Mouse (Mus musculus) kidney, embryonic 16.5 days (tissue): ENCODE measurements at regions not wholly inside any gene's neighbourhood (a gene's known extent, or its start where the extent isn't known, plus 50 kb on each side); places are given as distances from the start of the nearest gene placed in this dataset.
"Not testable (repeated sequence)": the region's sequence is repeated elsewhere in the genome, so short reads cannot be mapped to it uniquely, and the experiment has no call there.

ENCODE experiments used
- ATAC-seq: fragments of 200-750 bp; cut with Nextera tagmentation; 2 replicates; pipeline ENCODE4 v1.8.0; 2017; ENCODE audit warnings: moderate TSS enrichment; ENCODE audit not compliant: low FRiP score, low TSS enrichment
- H3K27ac ChIP-seq: fragments of 300-500 bp; sonication (generic); 2 replicates; pipeline ENCODE4 v1.5.1; 2014; ENCODE audit warnings: low read length
- H3K27me3 ChIP-seq: fragments of 300-500 bp; sonication (generic); 2 replicates; pipeline ENCODE4 v1.6.1; 2014; ENCODE audit warnings: low read length, control low read depth, mixed read lengths; ENCODE audit not compliant: insufficient read depth
- H3K36me3 ChIP-seq: fragments of 300-500 bp; sonication (generic); 2 replicates; pipeline ENCODE4 v1.6.1; 2014; ENCODE audit warnings: low read length, control low read depth, mixed read lengths; ENCODE audit not compliant: insufficient read depth
- H3K4me1 ChIP-seq: fragments of 300-500 bp; sonication (generic); 2 replicates; pipeline ENCODE4 v1.6.1; 2014; ENCODE audit warnings: low read length, control low read depth, mixed read lengths; ENCODE audit not compliant: insufficient read depth
- H3K4me2 ChIP-seq: fragments of 300-500 bp; sonication (generic); replicated peaks from 2 replicates; pipeline ENCODE4 v1.6.1; 2014; ENCODE audit warnings: low read depth, low read length
- H3K4me3 ChIP-seq: fragments of 300-500 bp; sonication (generic); 2 replicates; pipeline ENCODE4 v1.5.1; 2014; ENCODE audit warnings: mild to moderate bottlenecking, low read length
- H3K9ac ChIP-seq: fragments of 300-500 bp; sonication (generic); replicated peaks from 2 replicates; pipeline ENCODE4 v1.6.1; 2014; ENCODE audit warnings: low read length
- H3K9me3 ChIP-seq: fragments of 300-500 bp; sonication (generic); 2 replicates; pipeline ENCODE4 v1.6.1; 2016; ENCODE audit warnings: low read length, control low read depth
- WGBS: fragments of 180-500 bp; shearing (Covaris S2); extraction: QIAGEN DNeasy Blood & Tissue Kit; methylation state at CpG from one replicate; pipeline ENCODE4 v1.1.7; 2014; 5-methylcytosine and 5-hydroxymethylcytosine counted together

GRCm38 (mm10) chr6:14540333-14540732 is 214.7 kb downstream of the Ppp1r3a start:
- Histone ChIP-seq H3K9me3 (no peaks in the 10 kb centered on the region), H3K4me2 (no peak overlapping the region), H3K27ac (no peak overlapping the region), H3K9ac (no peak overlapping the region), H3K36me3 (no peaks in the 10 kb centered on the region), H3K27me3 (no peaks in the 10 kb centered on the region), H3K4me3 (no peak overlapping the region), H3K4me1 (no peaks in the 10 kb centered on the region)
- 85% methylated on average over 5 of the region's 5 CpGs for WGBS
- no peak for ATAC-seq

- H3K4me2 ChIP-seq: no peak overlapping the region
- no peaks in the 10 kb centered on the region for H3K9me3 ChIP-seq
- WGBS: 37% methylated on average over 2 of the region's 2 CpGs
- H3K27ac ChIP-seq: no peak overlapping the region
- no peaks in the 10 kb centered on the region for H3K36me3 ChIP-seq
- no peak overlapping the region for H3K4me3 ChIP-seq
- no peaks in the 10 kb centered on the region for H3K27me3 ChIP-seq
- no peak for ATAC-seq
- no peak overlapping the region for H3K9ac ChIP-seq
- no peaks in the 10 kb centered on the region for H3K4me1 ChIP-seq
Observed at GRCm38 (mm10) chr6:14529096-14529495, 226.0 kb downstream of the Ppp1r3a start.

GRCm38 (mm10) chr6:14528564-14528963 is 226.5 kb downstream of the Ppp1r3a start:
- 32% methylated on average over 7 of the region's 7 CpGs for WGBS

GRCm38 (mm10) chr6:14522742-14523141 is 232.3 kb downstream of the Ppp1r3a start:
- no peaks in the 10 kb centered on the region for H3K27me3 ChIP-seq
- ATAC-seq: no peak
- no peak overlapping the region for H3K4me2 ChIP-seq
- H3K36me3 ChIP-seq: no peaks in the 10 kb centered on the region
- H3K4me1 ChIP-seq: no peaks in the 10 kb centered on the region
- H3K4me3 ChIP-seq: no peak overlapping the region
- no peak overlapping the region for H3K27ac ChIP-seq
- 17% methylated on average over 2 of the region's 2 CpGs for WGBS
- H3K9me3 ChIP-seq: no peaks in the 10 kb centered on the region
- no peak overlapping the region for H3K9ac ChIP-seq

More at GRCm38 (mm10) chr6:14528564-14528963, 226.5 kb downstream of the Ppp1r3a start:
- Histone ChIP-seq H3K9ac (no peak overlapping the region), H3K4me1 (no peaks in the 10 kb centered on the region), H3K36me3 (no peaks in the 10 kb centered on the region), H3K4me3 (no peak overlapping the region), H3K27ac (no peak overlapping the region), H3K27me3 (no peaks in the 10 kb centered on the region), H3K9me3 (no peaks in the 10 kb centered on the region), H3K4me2 (no peak overlapping the region)
- no peak for ATAC-seq

- no peak for ATAC-seq
- no peaks in the 10 kb centered on the region for H3K27me3 ChIP-seq
- no peak overlapping the region for H3K9ac ChIP-seq
- H3K36me3 ChIP-seq: no peaks in the 10 kb centered on the region
- no peaks in the 10 kb centered on the region for H3K9me3 ChIP-seq
- H3K4me3 ChIP-seq: no peak overlapping the region
- no peak overlapping the region for H3K27ac ChIP-seq
- H3K4me2 ChIP-seq: no peak overlapping the region
- H3K4me1 ChIP-seq: no peaks in the 10 kb centered on the region
- WGBS: 86% methylated on average over 1 of the region's 1 CpGs
Observed at GRCm38 (mm10) chr6:14521321-14521720, 233.8 kb downstream of the Ppp1r3a start.

GRCm38 (mm10) chr6:14504171-14504570 is 250.9 kb downstream of the Ppp1r3a start:
- 45% methylated on average over 1 of the region's 1 CpGs for WGBS
- Histone ChIP-seq H3K27me3 (no peaks in the 10 kb centered on the region), H3K36me3 (no peaks in the 10 kb centered on the region), H3K4me3 (no peak overlapping the region), H3K27ac (no peak overlapping the region), H3K4me1 (no peaks in the 10 kb centered on the region), H3K9ac (no peak overlapping the region), H3K9me3 (no peaks in the 10 kb centered on the region), H3K4me2 (no peak overlapping the region)
- peak; percentile 61; the same call in 1 of the 2 replicates for ATAC-seq

GRCm38 (mm10) chr6:14500663-14501062 is 254.4 kb downstream of the Ppp1r3a start:
- H3K9me3 ChIP-seq: no peaks in the 10 kb centered on the region
- H3K27ac ChIP-seq: no peak overlapping the region
- no peaks in the 10 kb centered on the region for H3K36me3 ChIP-seq
- WGBS: 90% methylated on average over 2 of the region's 2 CpGs
- no peak for ATAC-seq
- H3K4me2 ChIP-seq: no peak overlapping the region
- no peak overlapping the region for H3K4me3 ChIP-seq
- no peak overlapping the region for H3K9ac ChIP-seq
- H3K4me1 ChIP-seq: no peaks in the 10 kb centered on the region
- H3K27me3 ChIP-seq: no peaks in the 10 kb centered on the region

- not testable (repeated sequence) for H3K27ac ChIP-seq, H3K9me3 ChIP-seq, H3K4me1 ChIP-seq, H3K4me2 ChIP-seq, H3K36me3 ChIP-seq, H3K9ac ChIP-seq, H3K4me3 ChIP-seq, H3K27me3 ChIP-seq, ATAC-seq
- 66% methylated on average over 1 of the region's 1 CpGs for whole genome bisulfite sequencing
Observed at GRCm38 (mm10) chr6:14499882-14500281, 255.2 kb downstream of the Ppp1r3a start.

GRCm38 (mm10) chr6:14486642-14487041 is 268.4 kb downstream of the Ppp1r3a start:
- not testable (repeated sequence) for H3K4me2 ChIP-seq, H3K9ac ChIP-seq, H3K9me3 ChIP-seq, H3K36me3 ChIP-seq, H3K27me3 ChIP-seq, H3K4me1 ChIP-seq, H3K27ac ChIP-seq, ATAC-seq, H3K4me3 ChIP-seq
- 89% methylated on average over 3 of the region's 3 CpGs for WGBS

- Histone ChIP-seq H3K4me1 (no peaks in the 10 kb centered on the region), H3K4me2 (no peak overlapping the region), H3K4me3 (no peak overlapping the region), H3K27ac (no peak overlapping the region), H3K9ac (no peak overlapping the region), H3K36me3 (no peaks in the 10 kb centered on the region), H3K9me3 (no peaks in the 10 kb centered on the region), H3K27me3 (no peaks in the 10 kb centered on the region)
- WGBS: 84% methylated on average over 1 of the region's 1 CpGs
- no peak for ATAC-seq
Observed at GRCm38 (mm10) chr6:14456394-14456793, 298.7 kb downstream of the Ppp1r3a start.

GRCm38 (mm10) chr6:14453321-14453720 is 301.8 kb downstream of the Ppp1r3a start:
- H3K27ac ChIP-seq, H3K4me3 ChIP-seq, H3K4me1 ChIP-seq, ATAC-seq, H3K4me2 ChIP-seq, H3K9me3 ChIP-seq, H3K27me3 ChIP-seq, H3K9ac ChIP-seq, H3K36me3 ChIP-seq: not testable (repeated sequence)
- WGBS: 83% methylated on average over 3 of the region's 3 CpGs
